Mouse (Mus musculus) lung, postnatal 0 days (tissue): ENCODE measurements at regions not wholly inside any gene's neighbourhood (a gene's known extent, or its start where the extent isn't known, plus 50 kb on each side); places are given as distances from the start of the nearest gene placed in this dataset.
A peak's percentile ranks its signal among the peaks of the same experiment; 100 is the strongest.

Experiments used
- ATAC-seq: fragments of 200-750 bp; cut with Nextera tagmentation; 2 replicates; pipeline ENCODE4 v1.8.0; 2017; ENCODE audit warnings: moderate library complexity
- DNase-seq: peaks from one replicate; pipeline ENCODE4 v3.0.0-alpha.2; 2016; ENCODE audit warnings: low spot score
- H3K27ac ChIP-seq: fragments of 300-500 bp; sonication (generic); 2 replicates; pipeline ENCODE4 v1.5.1; 2014; ENCODE audit warnings: antibody characterized with exemption, mild to moderate bottlenecking, low read length, mixed read lengths
- H3K27me3 ChIP-seq: fragments of 300-500 bp; sonication (generic); replicated peaks from 2 replicates; pipeline ENCODE4 v1.6.1; 2014; ENCODE audit warnings: low read length, mixed read lengths; ENCODE audit not compliant: insufficient read depth
- H3K36me3 ChIP-seq: fragments of 300-500 bp; sonication (generic); 2 replicates; pipeline ENCODE4 v1.6.1; 2014; ENCODE audit warnings: low read length, mixed read lengths; ENCODE audit not compliant: insufficient read depth
- H3K4me1 ChIP-seq: fragments of 300-500 bp; sonication (generic); 2 replicates; pipeline ENCODE4 v1.6.1; 2014; ENCODE audit warnings: antibody characterized with exemption, low read depth, low read length, mixed read lengths; ENCODE audit not compliant: insufficient read depth
- H3K4me2 ChIP-seq: fragments of 300-500 bp; sonication (generic); replicated peaks from 2 replicates; pipeline ENCODE4 v1.6.1; 2014; ENCODE audit warnings: low read depth, mild to moderate bottlenecking, low read length, moderate library complexity, mixed read lengths
- H3K4me3 ChIP-seq: fragments of 300-500 bp; sonication (generic); 2 replicates; pipeline ENCODE4 v1.5.1; 2014; ENCODE audit warnings: low read depth, low read length
- H3K9ac ChIP-seq: fragments of 300-500 bp; sonication (generic); replicated peaks from 2 replicates; pipeline ENCODE4 v1.6.1; 2014; ENCODE audit warnings: low read depth, mild to moderate bottlenecking
- H3K9me3 ChIP-seq: fragments of 300-500 bp; sonication (generic); 2 replicates; pipeline ENCODE4 v1.6.1; 2016; ENCODE audit warnings: low read length, mixed read lengths
- CTCF ChIP-seq: IDR thresholded peaks from 2 replicates; pipeline ENCODE4 v1.5.1; 2016; ENCODE audit warnings: antibody characterized with exemption, mild to moderate bottlenecking
- EP300 ChIP-seq: IDR thresholded peaks from 2 replicates; pipeline ENCODE4 v1.6.1; 2016; ENCODE audit warnings: antibody characterized with exemption, mild to moderate bottlenecking, control low read depth
- WGBS: fragments of 180-500 bp; shearing (Covaris S2); extraction: QIAGEN DNeasy Blood & Tissue Kit; methylation state at CpG from one replicate; pipeline ENCODE4 v1.1.7; 2014; 5-methylcytosine and 5-hydroxymethylcytosine counted together

- no peak overlapping the region for H3K27ac ChIP-seq
- no peak overlapping the region for H3K4me3 ChIP-seq
- no peak overlapping the region for H3K4me2 ChIP-seq
- DNase-seq (no peak), ATAC-seq (no peak)
- H3K9ac ChIP-seq = no peak overlapping the region
- H3K36me3 ChIP-seq = no peaks in the 10 kb centered on the region
- H3K4me1 ChIP-seq = no peaks in the 10 kb centered on the region
- H3K27me3 ChIP-seq = no peaks in the 10 kb centered on the region
- H3K9me3 ChIP-seq = no peaks in the 10 kb centered on the region
- WGBS = 85% methylated on average over 3 of the region's 3 CpGs
- TF ChIP-seq CTCF = no peak
- no peak for TF ChIP-seq EP300
These were observed 95.5 kb downstream of the Psat1 start for GRCm38 (mm10) chr19:15851622-15852021.

GRCm38 (mm10) chr19:15850722-15851121 lies 96.4 kb downstream of the Psat1 start:
- TF ChIP-seq EP300 (no peak), CTCF (no peak)
- Histone ChIP-seq H3K9me3 (no peaks in the 10 kb centered on the region), H3K4me2 (no peak overlapping the region), H3K36me3 (no peaks in the 10 kb centered on the region), H3K9ac (no peak overlapping the region), H3K27ac (no peak overlapping the region), H3K4me1 (no peaks in the 10 kb centered on the region), H3K27me3 (no peaks in the 10 kb centered on the region), H3K4me3 (no peak overlapping the region)
- DNase-seq (no peak), ATAC-seq (no peak)
- 57% methylated on average over 2 of the region's 2 CpGs for WGBS

- Histone ChIP-seq H3K36me3 (no peaks in the 10 kb centered on the region), H3K9ac (no peak overlapping the region), H3K27ac (no peak overlapping the region), H3K4me1 (no peaks in the 10 kb centered on the region), H3K4me2 (no peak overlapping the region), H3K27me3 (no peaks in the 10 kb centered on the region), H3K9me3 (no peaks in the 10 kb centered on the region), H3K4me3 (no peak overlapping the region)
- DNase-seq (no peak), ATAC-seq (no peak)
- no peak for TF ChIP-seq CTCF
- TF ChIP-seq EP300 = no peak
- WGBS = 59% methylated on average over 4 of the region's 4 CpGs
These were observed 97.9 kb downstream of the Psat1 start for GRCm38 (mm10) chr19:15849235-15849634.

GRCm38 (mm10) chr19:15838327-15838726 lies 108.8 kb downstream of the Psat1 start:
- no peak for TF ChIP-seq EP300
- TF ChIP-seq CTCF = no peak
- no peaks in the 10 kb centered on the region for H3K4me1 ChIP-seq
- 30% methylated on average over 5 of the region's 5 CpGs for WGBS
- DNase-seq (no peak), ATAC-seq (no peak)
- H3K4me3 ChIP-seq = no peak overlapping the region
- H3K36me3 ChIP-seq = no peaks in the 10 kb centered on the region
- H3K27ac ChIP-seq = no peak overlapping the region
- H3K4me2 ChIP-seq = no peak overlapping the region
- no peak overlapping the region for H3K9ac ChIP-seq
- H3K9me3 ChIP-seq = no peaks in the 10 kb centered on the region
- no peaks in the 10 kb centered on the region for H3K27me3 ChIP-seq

GRCm38 (mm10) chr19:15837715-15838175 lies 109.4 kb downstream of the Psat1 start:
- DNase-seq (peak; percentile 61), ATAC-seq (peak; percentile 65)
- H3K4me1 ChIP-seq = no peaks in the 10 kb centered on the region
- H3K4me3 ChIP-seq = no peak overlapping the region
- H3K4me2 ChIP-seq = no peak overlapping the region
- H3K9ac ChIP-seq = no peak overlapping the region
- TF ChIP-seq EP300 (peak; percentile 50; the same call in 1 of the 2 replicates), CTCF (no peak)
- no peaks in the 10 kb centered on the region for H3K9me3 ChIP-seq
- no peaks in the 10 kb centered on the region for H3K27me3 ChIP-seq
- no peak overlapping the region for H3K27ac ChIP-seq
- WGBS = 6% methylated on average over 1 of the region's 1 CpGs
- H3K36me3 ChIP-seq = no peaks in the 10 kb centered on the region

GRCm38 (mm10) chr19:15836956-15837714 lies 110.0 kb downstream of the Psat1 start:
- H3K4me3 ChIP-seq = no peak overlapping the region
- no peaks in the 10 kb centered on the region for H3K36me3 ChIP-seq
- TF ChIP-seq EP300 (no peak), CTCF (no peak)
- WGBS = 12% methylated on average over 7 of the region's 7 CpGs
- no peak overlapping the region for H3K27ac ChIP-seq
- no peak overlapping the region for H3K9ac ChIP-seq
- no peaks in the 10 kb centered on the region for H3K9me3 ChIP-seq
- no peaks in the 10 kb centered on the region for H3K4me1 ChIP-seq
- no peak for ATAC-seq
- DNase-seq = peak; percentile 11
- no peaks in the 10 kb centered on the region for H3K27me3 ChIP-seq
- no peak overlapping the region for H3K4me2 ChIP-seq
